Mouse (Mus musculus) layer of hippocampus, adult 8-10 months (tissue): ENCODE measurements at regions not wholly inside any gene's neighbourhood (a gene's known extent, or its start where the extent isn't known, plus 50 kb on each side); places are given as distances from the start of the nearest gene placed in this dataset.

Experiments
- DNase-seq, 2 experiments: peaks; one replicate each; pipeline ENCODE4 v3.0.0; 2022; ENCODE audit warnings: low spot score in 2 of 2

DNA sequence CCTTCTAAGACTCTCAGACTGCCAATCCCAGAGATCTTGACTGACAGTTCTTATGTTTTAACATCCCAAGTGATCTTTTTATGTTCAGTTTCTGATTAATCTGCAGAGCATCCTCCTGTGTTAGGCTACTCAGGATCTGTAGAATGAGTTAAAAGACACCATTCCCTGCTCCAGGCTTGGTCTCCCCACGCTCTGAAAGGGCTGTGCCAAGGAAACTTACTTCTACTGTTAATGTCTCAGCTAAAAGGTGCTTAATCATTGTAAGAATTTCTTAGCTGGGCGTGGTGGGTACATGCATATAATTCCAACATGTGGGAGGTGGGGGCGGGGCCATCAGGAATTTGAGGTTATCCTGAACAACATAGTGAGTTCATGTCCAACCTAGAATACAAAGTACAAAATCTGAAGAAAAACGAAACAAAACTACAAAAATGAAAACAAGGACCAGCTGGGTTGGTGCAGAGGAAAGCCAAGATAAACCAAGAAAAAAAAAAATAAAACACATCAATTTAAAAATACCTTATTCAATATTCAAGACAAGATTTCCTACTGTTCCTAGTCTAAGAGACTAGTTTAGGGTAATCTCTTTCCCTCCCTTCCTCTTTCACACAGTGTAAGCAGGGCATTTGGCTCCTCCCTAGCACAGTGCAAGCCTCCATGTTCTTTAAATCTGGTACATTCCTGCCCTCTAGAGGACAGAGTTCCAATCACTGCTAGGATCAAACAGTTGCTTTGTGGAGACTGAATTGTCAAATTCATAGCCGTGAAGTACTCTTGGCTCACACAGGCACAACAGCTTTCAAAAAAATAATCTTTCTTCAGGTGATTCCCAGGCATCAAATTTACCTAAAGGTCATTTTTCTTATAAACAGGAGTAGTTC, 286.9 kb upstream of the Actbl2 start:
- DNase-seq: peak; percentile 62 to 78

DNA sequence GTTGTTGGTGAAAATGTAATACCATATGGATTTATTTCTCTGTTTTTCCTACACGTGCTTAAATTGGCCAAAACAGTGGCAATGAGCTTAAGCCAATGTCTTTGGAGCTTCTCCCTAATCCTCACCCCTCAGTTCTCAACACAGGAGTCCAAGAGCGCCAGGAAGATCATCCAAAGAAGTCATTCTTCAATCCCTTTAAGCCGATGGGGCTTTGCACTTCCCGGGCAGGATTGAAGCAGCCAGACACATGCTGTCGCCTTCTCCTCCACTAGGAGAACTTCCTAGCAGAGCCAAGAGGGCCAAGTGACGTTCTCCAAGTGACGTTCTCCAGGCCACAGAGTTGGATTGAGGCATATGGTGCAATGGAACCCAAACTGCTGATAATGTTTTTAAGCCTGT, 286.3 kb upstream of the Actbl2 start:
- DNase-seq: no peak

DNA sequence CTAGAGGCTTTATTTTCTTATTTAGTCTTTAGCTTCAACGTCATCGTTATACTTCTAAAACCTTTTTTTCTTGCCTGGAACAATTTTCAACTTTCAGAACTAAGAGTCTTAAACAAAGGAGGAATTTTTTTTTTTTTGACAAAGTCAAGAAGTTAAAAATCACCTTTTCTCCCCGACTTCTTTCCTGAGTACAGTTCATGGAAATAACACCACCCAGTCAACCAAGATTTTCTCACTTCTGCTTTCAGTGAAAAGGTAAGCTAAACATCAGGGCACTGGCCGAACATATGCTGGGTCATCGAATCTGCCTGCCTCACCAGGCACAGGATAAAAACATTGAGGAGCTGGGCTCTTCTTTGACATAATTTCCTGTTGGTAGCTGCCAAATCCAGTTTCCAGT, 277.4 kb upstream of the Actbl2 start:
- DNase-seq: no peak

DNA sequence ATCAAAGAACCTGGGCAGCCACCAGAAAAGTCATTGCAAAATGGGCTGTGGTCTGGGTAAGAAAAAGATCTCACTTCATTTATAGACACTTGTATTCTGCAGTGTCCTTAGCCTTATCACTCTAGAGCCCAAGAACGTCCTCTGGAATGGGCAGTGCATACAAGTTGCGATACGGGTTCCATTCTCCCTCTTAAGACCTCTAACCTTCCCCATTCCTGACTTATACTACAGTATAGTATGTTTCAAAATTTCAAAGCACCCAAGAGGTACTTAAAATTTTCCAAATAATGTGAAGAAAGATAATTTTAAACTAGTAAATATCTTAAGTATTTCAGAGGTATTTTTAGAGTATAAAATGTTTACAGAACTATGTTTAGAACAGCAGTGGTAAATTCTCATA, 276.8 kb upstream of the Actbl2 start:
- no peak for DNase-seq

DNA sequence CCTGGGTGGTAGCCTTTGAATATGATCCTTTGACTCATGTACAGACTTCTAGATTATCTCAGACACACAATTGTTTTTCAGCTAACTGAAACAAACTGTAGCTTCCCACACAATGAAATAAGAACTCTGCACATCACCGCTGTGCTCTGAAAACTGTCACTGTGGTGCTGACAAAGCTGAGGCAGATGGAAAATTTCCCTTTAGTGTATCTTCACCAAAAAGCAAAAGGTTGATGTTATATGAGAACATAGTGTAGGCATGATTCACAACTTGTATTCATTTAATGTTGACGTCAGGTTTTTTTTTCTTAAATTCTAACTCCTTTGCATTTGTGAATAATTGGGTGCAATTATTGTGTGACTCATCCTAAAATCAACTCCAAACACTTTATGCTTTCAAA, 264.1 kb upstream of the Actbl2 start:
- DNase-seq: no peak

DNA sequence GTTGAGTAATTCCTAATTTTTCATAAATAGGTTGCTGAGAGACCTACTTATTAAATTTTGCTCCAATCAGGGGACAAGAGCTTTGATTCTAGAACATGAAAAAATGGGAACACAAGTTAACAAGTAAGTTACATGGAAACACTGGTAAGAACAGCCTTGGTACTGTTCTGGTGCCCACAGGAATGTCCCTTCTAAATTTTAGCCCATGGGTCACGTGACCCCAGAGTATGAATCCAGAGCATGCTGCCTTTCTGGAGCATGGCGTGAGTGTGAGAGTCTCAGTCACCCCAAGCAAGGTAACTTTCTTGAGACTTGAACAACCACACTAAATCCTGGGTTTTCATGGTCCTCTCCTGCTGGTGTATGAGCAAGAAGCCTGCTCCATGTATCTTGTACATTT, 263.7 kb upstream of the Actbl2 start:
- no peak for DNase-seq

DNA sequence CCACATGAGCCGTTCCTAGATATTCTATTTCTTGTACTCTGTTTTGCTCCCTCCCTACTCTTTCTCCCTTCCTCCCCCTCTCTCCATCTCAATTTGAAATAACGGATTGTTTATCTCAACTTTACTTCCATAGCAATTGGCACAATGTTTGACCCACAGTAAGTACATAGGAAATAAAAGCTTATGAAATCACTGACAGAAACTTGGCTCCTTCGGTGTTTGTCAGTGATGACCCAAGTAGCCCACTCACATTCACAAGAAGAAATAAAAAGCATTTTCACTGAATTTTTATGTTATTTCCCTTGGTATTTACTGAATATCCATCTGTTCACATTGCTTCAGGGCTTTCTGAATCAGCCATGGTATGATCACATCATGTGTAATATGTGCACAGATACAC, 260.2 kb upstream of the Actbl2 start:
- DNase-seq: no peak

DNA sequence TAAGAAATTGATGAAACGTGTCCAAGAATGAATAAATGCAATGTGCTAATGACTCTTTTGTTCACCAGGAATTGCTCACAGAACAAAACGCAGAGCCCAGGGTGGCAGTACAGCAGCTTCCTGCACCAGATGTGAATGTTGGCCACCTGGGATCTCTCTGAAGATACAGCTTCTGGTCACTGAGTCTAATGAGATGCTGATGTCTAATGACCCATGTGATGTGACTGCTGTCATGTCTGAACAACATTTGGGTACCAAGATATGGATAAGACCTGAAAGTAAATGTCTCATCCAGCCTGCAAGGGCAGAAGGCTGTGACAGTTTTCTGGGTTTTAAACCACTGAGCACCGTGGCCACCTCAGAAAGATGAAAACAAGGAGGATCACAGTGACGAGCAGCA, 252.1 kb upstream of the Actbl2 start:
- no peak for DNase-seq

DNA sequence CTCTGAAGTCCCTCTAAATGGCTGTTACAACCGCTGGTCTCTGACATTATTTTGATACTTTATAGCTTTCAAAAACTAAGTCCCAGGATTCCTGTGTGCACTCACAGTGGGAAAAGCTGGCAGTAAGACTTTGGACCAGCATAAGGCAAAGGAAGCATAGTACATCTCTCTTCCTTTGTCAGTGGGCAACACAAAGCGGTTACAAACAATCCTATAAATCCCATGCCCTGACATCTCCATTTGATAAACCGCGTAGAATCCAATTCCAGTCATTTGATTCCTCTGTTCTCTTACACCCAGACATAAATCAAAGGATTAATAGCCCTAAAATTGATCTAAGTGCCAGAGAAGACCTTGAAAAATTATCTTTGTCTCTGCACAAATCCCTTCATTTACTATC, 240.7 kb upstream of the Actbl2 start:
- DNase-seq: no peak

DNA sequence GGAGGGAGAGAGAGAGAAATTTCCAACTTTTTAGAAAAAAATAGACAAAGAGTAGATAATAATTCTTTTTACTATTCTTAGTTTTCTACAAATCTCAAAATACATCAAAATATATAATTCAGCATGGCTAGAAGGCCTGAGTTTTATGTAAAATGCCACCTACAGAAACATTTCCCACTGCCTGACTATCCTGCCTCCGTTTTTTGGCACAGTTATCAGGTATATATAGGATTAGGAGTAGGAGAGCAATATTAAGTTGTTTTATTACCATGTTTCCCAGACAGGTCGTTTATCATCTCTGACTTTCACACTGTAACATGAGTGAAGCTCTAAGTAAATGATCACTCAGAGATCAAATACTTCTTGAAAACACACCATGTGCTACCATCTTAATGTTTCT, 224.7 kb upstream of the Actbl2 start:
- no peak for DNase-seq

DNA sequence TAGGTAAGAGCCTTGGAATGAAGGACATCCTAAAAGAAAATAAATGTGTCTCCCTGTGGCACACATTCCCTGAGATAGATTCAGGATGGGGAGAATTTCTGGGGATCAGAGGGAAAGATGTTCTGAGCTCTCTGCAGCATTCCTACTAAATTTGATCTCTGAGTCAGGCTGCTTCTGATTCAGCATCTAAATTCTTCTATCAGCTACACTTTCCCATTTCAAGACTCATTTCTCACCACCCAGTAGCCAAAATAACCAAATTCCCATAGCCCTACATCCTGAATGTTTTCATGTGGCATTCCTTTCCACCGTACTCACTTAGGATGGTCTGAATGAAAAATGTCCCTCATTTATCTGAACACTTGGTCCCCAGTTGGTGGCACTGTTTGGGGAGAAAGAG, 223.2 kb upstream of the Actbl2 start:
- DNase-seq: no peak

DNA sequence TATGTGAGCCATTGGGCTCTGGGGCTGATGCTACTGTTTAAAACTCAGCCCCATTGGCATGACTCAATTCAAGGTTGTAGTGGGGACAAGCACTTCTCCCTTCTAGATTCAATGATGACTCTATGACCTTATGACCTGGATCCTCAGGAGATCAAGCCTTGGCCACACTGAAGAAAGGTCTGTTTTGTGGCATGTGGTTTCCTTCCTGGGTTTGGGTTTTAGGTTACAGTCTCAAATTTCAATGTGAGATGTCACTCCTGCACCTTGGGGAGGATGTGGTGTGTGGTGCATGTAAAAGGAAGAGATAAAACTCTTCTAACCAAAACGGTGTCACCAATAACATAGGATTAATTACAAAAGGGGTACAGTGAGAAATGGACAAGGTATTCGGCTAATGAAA, 211.2 kb upstream of the Actbl2 start:
- no peak for DNase-seq

DNA sequence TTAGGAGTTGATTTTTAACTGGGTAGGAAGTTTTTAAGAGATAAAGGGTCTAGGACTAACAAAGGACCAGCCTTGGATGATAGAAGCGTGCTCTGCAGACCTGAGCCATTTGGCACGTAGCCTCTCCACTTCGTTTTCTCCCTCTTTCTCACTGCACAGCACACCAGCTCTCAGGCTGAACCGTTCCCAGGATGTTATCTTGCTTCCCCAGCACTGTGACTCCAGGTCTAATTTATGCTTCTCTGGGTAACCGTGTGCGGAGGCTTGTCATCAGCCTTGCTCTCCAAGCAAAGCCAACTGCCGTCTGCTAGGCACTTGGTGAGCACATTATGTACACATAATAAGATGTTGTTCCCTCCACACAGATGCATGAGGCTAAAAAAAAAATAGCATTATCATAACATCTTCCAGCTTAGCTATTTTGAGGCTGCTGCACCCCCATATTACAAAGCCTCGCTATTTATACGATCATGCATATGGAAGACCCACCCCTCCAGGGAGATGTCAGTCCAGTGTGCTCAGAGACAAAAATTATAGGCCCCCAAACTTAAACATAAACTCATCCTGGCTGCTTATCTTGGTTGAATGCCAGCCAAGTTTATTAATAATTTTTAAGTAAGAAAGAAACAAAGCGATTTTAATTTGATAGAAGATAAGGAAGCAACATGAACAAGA, 210.3 kb upstream of the Actbl2 start:
- peak; percentile 77 to 80 for DNase-seq

DNA sequence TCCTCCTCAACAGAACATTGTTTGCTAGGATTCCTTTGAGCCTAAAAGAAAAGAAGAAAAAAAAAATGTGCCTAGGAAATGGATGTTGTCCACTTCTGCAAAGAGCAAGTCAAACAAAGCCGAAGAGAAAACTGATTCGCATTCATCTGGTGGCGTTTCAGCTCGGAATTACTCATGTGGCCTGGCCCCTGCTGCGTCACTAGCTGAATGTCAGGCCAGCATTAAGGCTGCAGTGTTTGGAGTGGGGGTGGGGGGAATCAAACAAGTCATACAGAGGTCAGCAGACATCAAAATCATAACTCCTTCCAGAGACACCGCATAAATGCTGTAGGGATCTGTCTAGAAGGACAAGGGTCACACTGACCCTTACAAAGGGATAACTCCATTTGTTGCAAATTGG, 204.7 kb upstream of the Actbl2 start:
- DNase-seq: no peak

DNA sequence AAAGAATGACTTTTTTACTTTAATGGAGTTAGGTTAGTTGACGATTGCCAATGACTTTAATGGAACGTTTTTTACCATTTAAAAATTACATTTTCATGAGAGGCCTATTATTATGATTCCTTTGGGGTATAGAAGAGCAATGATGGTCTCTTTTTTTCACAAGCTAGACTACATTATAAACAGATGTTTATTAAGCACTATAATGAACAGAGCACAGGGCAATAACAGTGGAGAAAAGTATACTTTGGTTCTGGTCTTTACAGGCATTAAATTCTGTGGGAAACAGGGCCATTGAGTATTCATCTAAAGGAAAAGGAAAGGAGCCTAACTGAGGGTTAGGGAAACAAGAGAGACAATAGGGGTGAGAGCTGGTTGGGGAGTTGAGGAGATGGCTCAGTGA, 199.0 kb upstream of the Actbl2 start:
- no peak for DNase-seq

DNA sequence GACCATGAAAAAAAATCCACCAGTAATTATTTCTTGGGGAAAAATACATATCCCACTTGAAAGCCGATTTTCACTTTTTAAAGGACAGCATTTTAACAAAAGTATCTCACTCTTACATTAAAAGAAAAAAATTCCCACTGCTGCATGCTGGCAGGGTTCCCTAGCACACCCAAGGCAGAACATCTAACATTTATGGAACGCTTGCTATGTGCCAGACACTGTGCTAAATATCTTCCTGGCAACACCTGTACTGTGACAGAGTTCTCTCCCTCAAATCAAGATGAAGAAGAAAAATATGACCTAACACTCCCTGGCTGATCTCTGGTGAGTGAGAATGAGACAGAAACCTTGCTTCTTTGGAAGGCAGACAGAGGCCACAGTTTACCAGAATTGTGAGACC, 167.1 kb upstream of the Actbl2 start:
- DNase-seq: no peak

DNA sequence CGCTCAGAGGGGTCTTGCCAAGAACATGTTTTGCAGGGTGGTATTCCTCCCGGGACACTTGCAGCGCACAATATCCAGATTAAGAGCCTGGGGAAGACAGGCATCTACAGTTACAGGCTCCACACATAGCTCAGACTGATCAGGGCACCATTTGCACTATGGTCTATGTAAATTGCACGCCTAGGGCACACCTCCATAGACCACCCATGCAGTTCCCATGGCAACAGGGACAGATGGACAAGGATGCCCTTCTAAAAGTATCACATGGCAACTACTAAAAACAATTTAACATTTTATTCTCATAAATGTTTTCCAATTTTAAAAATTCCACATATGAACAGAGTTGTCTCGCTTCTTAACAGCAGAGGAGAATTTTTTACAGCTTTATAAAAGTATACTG, 158.7 kb upstream of the Actbl2 start:
- peak in 1 of 2 experiments; percentile 25 for DNase-seq

DNA sequence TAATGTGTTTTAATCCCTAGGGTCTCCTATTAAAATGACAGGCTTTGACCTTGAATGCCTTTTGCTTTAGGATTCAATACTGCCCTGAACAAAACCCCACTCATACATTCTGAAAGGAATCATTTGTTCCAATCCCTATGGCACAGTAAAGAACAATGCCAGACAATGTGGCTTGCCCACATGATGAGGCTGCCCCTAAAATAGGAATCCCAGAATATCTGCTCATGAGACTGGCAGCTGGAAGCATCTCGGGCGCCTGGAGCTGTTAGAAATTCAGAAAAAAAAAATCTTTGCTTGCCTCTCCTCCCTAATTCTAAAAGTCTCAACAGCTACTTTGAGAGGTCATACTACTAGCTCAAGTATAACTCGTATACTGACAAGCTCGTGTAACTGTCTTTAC, 157.5 kb upstream of the Actbl2 start:
- DNase-seq: peak in 1 of 2 experiments; percentile 22

DNA sequence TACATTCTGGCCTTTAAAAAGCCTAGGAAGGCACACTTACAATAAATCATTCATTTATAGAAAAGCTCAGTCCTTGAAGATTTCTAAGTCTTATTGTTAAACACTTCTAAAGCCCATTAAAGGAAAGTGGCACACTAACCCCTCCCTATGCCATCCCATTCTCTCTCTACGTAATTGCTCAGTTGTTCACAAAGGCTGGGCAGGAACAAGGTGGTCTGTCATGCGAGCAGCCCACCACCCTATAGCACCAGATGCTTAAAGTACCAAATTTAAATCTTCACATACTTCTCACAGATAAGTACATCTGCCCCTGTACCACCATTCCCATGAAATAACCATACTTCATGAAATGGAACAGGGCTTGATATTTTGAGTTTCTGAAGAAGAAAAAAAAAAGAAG, 156.1 kb upstream of the Actbl2 start:
- DNase-seq: no peak

DNA sequence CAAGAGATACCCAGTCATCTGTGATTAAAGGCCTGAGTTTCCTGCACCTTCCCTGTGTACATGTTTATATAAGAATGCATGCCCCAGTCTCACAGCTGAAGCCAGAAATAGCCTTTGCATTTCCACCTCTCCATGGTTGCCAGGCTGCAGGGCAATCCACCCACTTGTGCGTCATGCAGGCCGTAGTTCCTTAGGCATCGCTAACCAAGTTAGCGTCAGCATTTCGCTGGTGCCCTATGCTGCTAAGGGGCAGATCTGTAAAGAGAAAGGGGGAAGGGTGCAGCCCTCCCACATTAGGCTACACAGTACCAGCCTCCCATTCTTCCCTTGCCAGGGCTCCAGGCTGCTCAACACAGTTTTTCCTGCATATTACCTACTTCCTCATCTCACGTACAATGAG, 155.6 kb upstream of the Actbl2 start:
- peak in 1 of 2 experiments; percentile 25 for DNase-seq

DNA sequence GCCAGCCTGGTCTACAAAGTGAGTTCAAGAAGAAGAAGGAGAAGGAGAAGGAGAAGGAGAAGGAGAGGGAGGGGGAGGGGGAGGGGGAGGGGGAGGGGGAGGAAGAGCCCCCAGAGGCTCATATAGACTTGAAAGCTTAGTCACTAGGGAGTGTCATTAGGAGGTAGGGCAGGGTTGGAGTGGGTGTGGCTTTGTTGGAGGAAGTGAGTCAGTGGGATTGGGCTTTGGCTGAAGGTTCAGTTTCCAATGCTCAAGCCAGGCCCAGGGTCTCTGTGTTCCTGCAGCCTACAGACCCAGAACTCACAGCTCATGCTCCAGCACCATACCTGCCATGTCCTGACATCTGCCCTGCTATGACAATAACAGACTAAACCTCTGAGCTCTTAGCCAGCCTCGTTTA, 154.4 kb upstream of the Actbl2 start:
- no peak for DNase-seq

DNA sequence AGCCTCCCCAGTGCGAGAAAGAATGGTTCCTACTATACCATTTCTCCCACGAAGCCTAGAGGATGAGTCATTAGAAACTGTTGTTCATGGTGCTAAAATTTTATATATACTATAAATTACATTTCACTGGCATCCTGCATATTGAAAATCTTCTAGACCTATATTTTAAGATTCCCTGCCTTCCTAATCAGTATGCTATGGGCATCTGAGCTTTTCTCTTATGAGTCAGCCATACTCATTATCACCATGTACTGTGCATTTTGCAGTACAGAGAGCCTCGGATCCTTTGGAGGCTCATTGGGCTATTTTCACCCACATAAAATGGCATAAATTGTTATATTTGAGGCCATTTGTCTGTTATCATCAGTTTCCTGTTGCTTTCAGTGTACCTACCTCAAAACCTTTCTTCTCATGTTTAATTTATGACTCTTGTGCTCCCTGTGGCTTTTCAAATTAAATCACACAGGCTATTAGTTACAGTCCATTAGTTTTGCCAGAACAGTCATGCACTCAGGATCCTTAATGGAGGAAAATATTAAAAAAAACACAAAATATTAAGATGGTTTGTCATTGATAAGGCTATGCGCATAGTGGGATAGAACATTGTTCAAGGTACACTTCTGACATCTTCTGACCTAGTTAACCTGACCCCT, 150.1 kb upstream of the Actbl2 start:
- no peak for DNase-seq

DNA sequence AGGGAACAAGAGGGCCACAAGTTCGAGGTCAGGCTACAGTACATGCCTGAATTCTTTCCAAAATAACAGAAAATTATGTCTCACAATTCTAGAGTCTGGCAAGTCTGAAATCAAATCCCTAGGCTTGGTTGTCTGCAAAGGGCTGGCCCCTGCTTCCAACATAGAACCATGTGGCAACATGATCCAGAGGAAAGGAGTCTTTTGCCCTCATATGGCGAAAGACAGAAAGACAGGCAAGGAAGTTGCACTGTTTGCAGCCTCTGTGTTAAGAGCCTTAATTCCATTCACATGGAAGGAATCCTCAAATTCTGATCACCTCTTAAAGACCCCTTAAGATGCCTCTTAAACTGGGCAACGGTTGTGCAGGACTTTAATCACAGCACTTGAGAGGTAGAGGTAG, 123.7 kb upstream of the Actbl2 start:
- no peak for DNase-seq
